Mouse (Mus musculus) lung, embryonic 14.5 days (tissue): ENCODE results near the gene Grip2. TPM values are rescaled to one million over a fixed set of nuclear protein-coding genes. Genes with fewer than 3 reads are reported as not detected.
A peak's percentile ranks its signal among the peaks of the same experiment; 100 is the strongest.

ENCODE experiments used
- ATAC-seq: fragments of 200-750 bp; cut with Nextera tagmentation; 2 replicates; pipeline ENCODE4 v1.8.0; 2017; ENCODE audit warnings: mild to moderate bottlenecking, moderate TSS enrichment, moderate library complexity; ENCODE audit not compliant: insufficient read depth
- DNase-seq: peaks from one replicate; pipeline ENCODE4 v3.0.0-alpha.2; 2015
- H3K27ac ChIP-seq: fragments of 300-500 bp; sonication (generic); 2 replicates; pipeline ENCODE4 v1.5.1; 2014; ENCODE audit warnings: low read depth, mild to moderate bottlenecking, moderate library complexity
- H3K27me3 ChIP-seq: fragments of 300-500 bp; sonication (generic); 2 replicates; pipeline ENCODE4 v1.6.1; 2014; ENCODE audit warnings: low read length, control low read depth; ENCODE audit not compliant: insufficient read depth
- H3K36me3 ChIP-seq: fragments of 300-500 bp; sonication (generic); 2 replicates; pipeline ENCODE4 v1.6.1; 2014; ENCODE audit warnings: control low read depth; ENCODE audit not compliant: insufficient read depth
- H3K4me1 ChIP-seq: fragments of 300-500 bp; sonication (generic); 2 replicates; pipeline ENCODE4 v1.6.1; 2014; ENCODE audit warnings: antibody characterized with exemption, control low read depth; ENCODE audit not compliant: insufficient read depth
- H3K4me2 ChIP-seq: fragments of 300-500 bp; sonication (generic); 2 replicates; pipeline ENCODE4 v1.6.1; 2014; ENCODE audit warnings: mild to moderate bottlenecking
- H3K4me3 ChIP-seq: fragments of 300-500 bp; sonication (generic); 2 replicates; pipeline ENCODE4 v1.5.1; 2014; ENCODE audit warnings: low read depth, low read length
- H3K9ac ChIP-seq: fragments of 300-500 bp; sonication (generic); 2 replicates; pipeline ENCODE4 v1.6.1; 2014
- H3K9me3 ChIP-seq: fragments of 300-500 bp; sonication (generic); 2 replicates; pipeline ENCODE4 v1.6.1; 2016; ENCODE audit warnings: low read depth, low read length, control low read depth
- CTCF ChIP-seq: IDR thresholded peaks from 2 replicates; pipeline ENCODE4 v1.5.1; 2016; ENCODE audit warnings: antibody characterized with exemption, low read depth
- whole genome bisulfite sequencing: fragments of 180-500 bp; shearing (Covaris S2); extraction: QIAGEN DNeasy Blood & Tissue Kit; methylation state at CpG from one replicate; pipeline ENCODE4 v1.1.7; 2014; 5-methylcytosine and 5-hydroxymethylcytosine counted together
- polyA plus RNA-seq: library from polyadenylated mRNA; unstranded; fragments of >200 nt; fragmentation: Nextera tagmentation; extraction: Ambion mirVana; gene quantifications from 2 replicates; pipeline ENCODE4 v1.2.1, GENCODE M21; 2014

The Grip2 gene
- polyA plus RNA-seq: 0.14 and 0.37 TPM in 2 replicates

- Histone ChIP-seq H3K9me3 (no peaks in the 10 kb centered on the region), H3K4me3 (no peak within 1 kb of the TSS), H3K9ac (no peak within 1 kb of the TSS), H3K27me3 (no peaks in the 10 kb centered on the region), H3K4me1 (no peaks in the 10 kb centered on the region), H3K27ac (no peak within 1 kb of the TSS), H3K4me2 (no peak within 1 kb of the TSS), H3K36me3 (no peaks in the 10 kb centered on the region)
- 50% methylated on average over 8 of the region's 11 CpGs for WGBS
- ATAC-seq (no peak), DNase-seq (no peak)
- TF ChIP-seq CTCF: no peak
Observed at GRCm38 (mm10) chr6:91827016-91827570, at the start of gene Grip2. TSS of gene Grip2 (minus strand) at chr6:91827250.

DNA sequence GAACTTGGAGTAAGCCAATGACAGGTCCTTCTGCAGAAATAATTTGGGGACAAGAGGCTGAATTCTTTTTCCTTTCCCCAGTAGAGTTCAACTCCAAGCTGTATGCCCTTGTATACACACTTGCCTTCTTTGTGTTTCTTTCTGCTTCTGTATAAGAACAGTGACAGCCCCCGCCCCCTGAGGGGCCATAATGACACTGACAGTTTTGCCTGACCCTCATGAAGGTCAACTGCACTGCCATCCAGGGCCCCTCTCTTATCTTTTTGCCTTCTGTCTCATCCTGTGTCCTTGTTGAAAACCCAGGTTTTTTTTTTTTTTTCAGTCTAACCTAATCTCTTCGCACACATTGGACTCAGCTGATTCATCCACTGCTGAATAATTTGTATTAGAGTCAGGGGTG is 45.7 kb upstream of the Grip2 start:
- WGBS: 49% methylated on average over 2 of the region's 2 CpGs
- ATAC-seq (no peak), DNase-seq (no peak)
- Histone ChIP-seq H3K27ac (no peak overlapping the region), H3K27me3 (no peaks in the 10 kb centered on the region), H3K4me1 (0 out of 2 replicates have a peak, but pooled peaks cover 3% of the 10 kb centered on the region), H3K9ac (no peak overlapping the region), H3K36me3 (no peaks in the 10 kb centered on the region), H3K4me2 (no peak overlapping the region), H3K9me3 (no peaks in the 10 kb centered on the region), H3K4me3 (no peak overlapping the region)
- no peak for TF ChIP-seq CTCF

- no peaks in the 10 kb centered on the region for H3K4me1 ChIP-seq
- DNase-seq (no peak), ATAC-seq (no peak)
- WGBS: 87% methylated on average over 5 of the region's 5 CpGs
- H3K9me3 ChIP-seq: no peaks in the 10 kb centered on the region
- no peaks in the 10 kb centered on the region for H3K36me3 ChIP-seq
- H3K4me3 ChIP-seq: no peak overlapping the region
- H3K27me3 ChIP-seq: no peaks in the 10 kb centered on the region
- no peak overlapping the region for H3K4me2 ChIP-seq
- no peak overlapping the region for H3K27ac ChIP-seq
- H3K9ac ChIP-seq: no peak overlapping the region
- no peak for TF ChIP-seq CTCF
Observed at GRCm38 (mm10) chr6:91868091-91868490, 41.0 kb upstream of the Grip2 start.

DNA sequence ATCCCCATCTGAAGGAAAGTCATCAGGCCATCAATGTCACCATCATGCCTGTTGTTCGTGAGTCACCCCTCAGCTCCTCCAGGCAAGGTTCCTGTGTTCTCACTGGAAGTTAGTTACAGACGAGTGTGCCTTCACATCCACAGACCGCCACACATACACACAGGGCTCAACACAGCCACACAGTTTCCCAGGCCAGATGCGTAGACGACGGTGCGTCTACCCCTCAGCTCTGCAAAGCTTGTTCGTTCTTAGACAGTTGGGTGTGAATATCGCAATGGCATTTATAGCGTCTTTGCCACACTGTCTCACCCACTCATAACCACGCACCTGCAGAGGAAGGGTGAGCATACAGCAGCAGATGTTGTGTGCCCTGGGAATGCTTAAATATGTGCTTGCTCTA is 38.6 kb upstream of the Grip2 start:
- Histone ChIP-seq H3K4me2 (no peak overlapping the region), H3K4me3 (no peak overlapping the region), H3K27ac (no peak overlapping the region), H3K9me3 (no peaks in the 10 kb centered on the region; the same call in 1 of the 2 replicates), H3K9ac (no peak overlapping the region), H3K4me1 (no peaks in the 10 kb centered on the region), H3K27me3 (no peaks in the 10 kb centered on the region), H3K36me3 (no peaks in the 10 kb centered on the region)
- DNase-seq (no peak), ATAC-seq (no peak)
- no peak for TF ChIP-seq CTCF
- 82% methylated on average over 11 of the region's 11 CpGs for WGBS

- no peak overlapping the region for H3K4me2 ChIP-seq
- WGBS: 65% methylated on average over 5 of the region's 5 CpGs
- no peaks in the 10 kb centered on the region; the same call in 1 of the 2 replicates for H3K9me3 ChIP-seq
- no peak for ATAC-seq
- no peaks in the 10 kb centered on the region for H3K36me3 ChIP-seq
- no peaks in the 10 kb centered on the region for H3K27me3 ChIP-seq
- TF ChIP-seq CTCF: no peak
- H3K27ac ChIP-seq: no peak overlapping the region
- no peak for DNase-seq
- H3K4me3 ChIP-seq: no peak overlapping the region
- no peaks in the 10 kb centered on the region for H3K4me1 ChIP-seq
- H3K9ac ChIP-seq: no peak overlapping the region
Observed at GRCm38 (mm10) chr6:91864595-91864994, 37.5 kb upstream of the Grip2 start.

DNA sequence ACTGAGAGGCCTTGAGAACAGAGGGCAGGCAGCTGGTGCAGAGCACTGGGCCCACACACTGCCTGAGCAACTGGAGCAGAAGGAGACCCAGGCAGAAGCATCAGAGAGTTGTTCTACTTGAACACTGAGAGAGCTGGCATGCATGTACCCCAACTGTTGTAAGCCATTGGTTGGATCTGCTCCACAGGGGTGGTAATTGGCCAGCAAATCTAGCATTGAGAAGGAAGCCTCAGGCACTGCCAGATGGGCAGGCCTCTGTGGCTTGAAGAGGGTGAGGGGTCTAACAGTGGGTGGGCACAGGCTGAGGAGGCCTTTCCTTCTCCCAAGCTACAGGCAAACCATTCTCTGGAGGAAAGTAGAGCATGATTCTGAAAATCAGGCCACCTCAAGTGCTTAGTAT is 35.8 kb upstream of the Grip2 start:
- H3K9me3 ChIP-seq: no peaks in the 10 kb centered on the region; the same call in 1 of the 2 replicates
- DNase-seq (no peak), ATAC-seq (no peak)
- no peak overlapping the region for H3K9ac ChIP-seq
- H3K36me3 ChIP-seq: no peaks in the 10 kb centered on the region
- H3K27me3 ChIP-seq: no peaks in the 10 kb centered on the region
- H3K4me2 ChIP-seq: no peak overlapping the region
- H3K27ac ChIP-seq: no peak overlapping the region
- no peak overlapping the region for H3K4me3 ChIP-seq
- TF ChIP-seq CTCF: no peak
- H3K4me1 ChIP-seq: no peaks in the 10 kb centered on the region

DNA sequence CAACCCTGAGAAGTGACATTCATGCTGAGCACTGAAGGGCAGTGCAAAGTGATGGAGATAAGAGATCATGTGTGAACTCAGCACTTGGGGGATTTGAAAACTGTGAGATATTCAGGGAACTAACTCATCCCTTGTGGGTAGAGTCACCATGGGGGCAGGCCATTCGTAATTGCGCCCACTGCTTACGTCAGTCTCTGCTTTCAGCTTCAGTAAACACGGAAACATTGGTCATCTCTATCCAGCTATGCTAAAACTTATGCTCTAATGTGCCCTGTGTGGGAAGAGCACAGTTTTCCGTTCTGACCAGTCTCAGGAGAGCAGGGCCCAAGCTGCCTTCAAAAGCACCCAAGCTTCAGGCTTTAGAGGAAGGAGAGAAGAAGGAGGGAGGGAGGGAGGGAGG is 31.3 kb upstream of the Grip2 start:
- no peak for TF ChIP-seq CTCF
- Histone ChIP-seq H3K27me3 (no peaks in the 10 kb centered on the region), H3K4me2 (no peak overlapping the region), H3K9me3 (no peaks in the 10 kb centered on the region; the same call in 1 of the 2 replicates), H3K4me3 (no peak overlapping the region), H3K27ac (no peak overlapping the region), H3K9ac (no peak overlapping the region), H3K4me1 (no peaks in the 10 kb centered on the region), H3K36me3 (no peaks in the 10 kb centered on the region)
- DNase-seq: no peak
- no peak for ATAC-seq
- 53% methylated on average over 5 of the region's 5 CpGs for WGBS

DNA sequence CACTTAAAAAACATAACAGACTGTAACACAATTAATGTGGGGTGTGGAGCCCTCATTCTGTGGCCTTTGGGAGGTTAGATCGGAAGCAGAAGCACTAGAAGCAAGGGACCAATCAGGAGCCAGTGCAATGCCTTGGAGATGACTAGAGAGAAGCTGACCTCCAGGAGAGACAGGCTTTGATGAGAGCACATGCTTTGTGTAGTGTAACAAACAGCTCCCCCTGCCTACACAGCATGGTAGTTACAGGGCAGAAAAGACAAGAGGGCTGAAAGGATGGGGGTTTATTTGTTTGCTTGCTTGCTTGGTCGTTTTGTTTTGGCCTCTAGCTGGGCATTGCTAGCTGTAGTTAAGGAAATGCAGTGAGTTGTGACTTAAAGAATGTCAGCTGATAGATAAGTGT is 25.5 kb upstream of the Grip2 start:
- ATAC-seq (no peak), DNase-seq (peak; percentile 51)
- TF ChIP-seq CTCF: peak; percentile 74
- no peak overlapping the region for H3K4me2 ChIP-seq
- H3K27me3 ChIP-seq: no peaks in the 10 kb centered on the region
- no peaks in the 10 kb centered on the region for H3K9me3 ChIP-seq
- H3K9ac ChIP-seq: no peak overlapping the region
- 12% methylated on average over 2 of the region's 2 CpGs for WGBS
- no peaks in the 10 kb centered on the region for H3K4me1 ChIP-seq
- no peak overlapping the region for H3K4me3 ChIP-seq
- H3K36me3 ChIP-seq: no peaks in the 10 kb centered on the region
- H3K27ac ChIP-seq: no peak overlapping the region
